Comparison of ENCODE assay signal across 26 mouse cellular contexts in genomic region chr2:146594212-146594611, GRCm38 (mm10).
A peak's percentile ranks its signal among the peaks of the same experiment; 100 is the strongest.
DNase-seq lines count a peak whose midpoint lies in the region; ATAC-seq and TF ChIP-seq lines count a peak whose summit lies in the region.
"Had no signal": no experiment of that assay in that cellular context is flagged by ENCODE, and none has a peak within 500 bp of the region (broad histone marks: within the 10 kb centered on the region; RNA-seq: fewer than 3 reads in every experiment).

No protein-coding gene starts in this region.

- no peaks in the 10 kb centered on the region for H3K36me3 ChIP-seq in forebrain, embryonic 14.5 days (ENCODE audit: control insufficient read depth, insufficient read depth, low read length)
- H3K36me3 ChIP-seq in forebrain, embryonic 10.5 days (replicated peaks): no peaks in the 10 kb centered on the region
- H3K36me3 ChIP-seq in forebrain, postnatal 0 days (ENCODE audit: insufficient read depth): no peaks in the 10 kb centered on the region
- H3K36me3 ChIP-seq in forebrain, embryonic 13.5 days (ENCODE audit: poor library complexity, severe bottlenecking): no peaks in the 10 kb centered on the region
- H3K36me3 ChIP-seq in neural tube, embryonic 14.5 days (ENCODE audit: control insufficient read depth, insufficient read depth, low read length): no peaks in the 10 kb centered on the region
- no peaks in the 10 kb centered on the region for H3K36me3 ChIP-seq in neural tube, embryonic 15.5 days
- H3K36me3 ChIP-seq: embryonic facial prominence, embryonic 10.5 days; embryonic facial prominence, embryonic 13.5 days; heart, embryonic 13.5 days; hindbrain, embryonic 12.5 days; hindbrain, embryonic 15.5 days had no signal

- TF ChIP-seq CTCF in forebrain, postnatal 0 days (IDR thresholded peaks at IDR 0.05; ENCODE audit: low read depth): no peak

- H3K4me3 ChIP-seq in forebrain, embryonic 14.5 days (ENCODE audit: low read depth, low read length): no peak overlapping the region
- no peak overlapping the region for H3K4me3 ChIP-seq in forebrain, embryonic 10.5 days
- H3K4me3 ChIP-seq in forebrain, postnatal 0 days (ENCODE audit: low read depth, low read length): no peak overlapping the region
- H3K4me3 ChIP-seq in forebrain, embryonic 13.5 days: no peak overlapping the region
- H3K4me3 ChIP-seq in neural tube, embryonic 14.5 days (ENCODE audit: low read depth, low read length): no peak overlapping the region
- H3K4me3 ChIP-seq in neural tube, embryonic 15.5 days (replicated peaks): no peak overlapping the region
- H3K4me3 ChIP-seq: embryonic facial prominence, embryonic 10.5 days; embryonic facial prominence, embryonic 13.5 days; erythroblast, embryonic 14.5 days; gastrocnemius, adult 2 months; heart, embryonic 13.5 days; hindbrain, embryonic 12.5 days; hindbrain, embryonic 15.5 days had no signal

- no peak for ATAC-seq in forebrain, embryonic 14.5 days
- ATAC-seq in forebrain, postnatal 0 days: peak; percentile 48; the same call in 1 of the 2 replicates
- no peak for ATAC-seq in forebrain, embryonic 13.5 days
- peak; percentile 49; the same call in 1 of the 2 replicates for ATAC-seq in neural tube, embryonic 14.5 days (ENCODE audit: low read depth)
- no peak for ATAC-seq in neural tube, embryonic 15.5 days (ENCODE audit: low FRiP score)
- ATAC-seq: activated CD4-positive, CD25-positive, alpha-beta regulatory T cell, adult 4 months; intestine, postnatal 0 days had no signal

- H3K9ac ChIP-seq in forebrain, embryonic 14.5 days (ENCODE audit: low read length): no peak overlapping the region
- no peak overlapping the region for H3K9ac ChIP-seq in forebrain, postnatal 0 days
- no peak overlapping the region for H3K9ac ChIP-seq in forebrain, embryonic 13.5 days
- H3K9ac ChIP-seq in neural tube, embryonic 14.5 days (replicated peaks; ENCODE audit: low read depth, low read length): no peak overlapping the region
- no peak overlapping the region for H3K9ac ChIP-seq in neural tube, embryonic 15.5 days (replicated peaks)
- H3K9ac ChIP-seq: embryonic facial prominence, embryonic 13.5 days; heart, embryonic 13.5 days; hindbrain, embryonic 12.5 days; hindbrain, embryonic 15.5 days had no signal

- no peak overlapping the region for H3K27ac ChIP-seq in forebrain, embryonic 14.5 days (ENCODE audit: low read depth, low read length)
- H3K27ac ChIP-seq in forebrain, embryonic 10.5 days: no peak overlapping the region
- no peak overlapping the region for H3K27ac ChIP-seq in forebrain, postnatal 0 days (ENCODE audit: low read depth, low read length)
- H3K27ac ChIP-seq in forebrain, embryonic 13.5 days: no peak overlapping the region
- H3K27ac ChIP-seq in neural tube, embryonic 14.5 days (ENCODE audit: low read depth, low read length): no peak overlapping the region
- peak overlapping the region; percentile 38; the same call in 1 of the 2 replicates for H3K27ac ChIP-seq in neural tube, embryonic 15.5 days (replicated peaks)
- H3K27ac ChIP-seq: embryonic facial prominence, embryonic 10.5 days; embryonic facial prominence, embryonic 13.5 days; gastrocnemius, adult 2 months; heart, embryonic 13.5 days; hindbrain, embryonic 12.5 days; hindbrain, embryonic 15.5 days had no signal

- no peaks in the 10 kb centered on the region for H3K4me1 ChIP-seq in forebrain, embryonic 14.5 days (ENCODE audit: control insufficient read depth, insufficient read depth, low read length)
- H3K4me1 ChIP-seq in forebrain, embryonic 10.5 days: no peaks in the 10 kb centered on the region
- no peaks in the 10 kb centered on the region for H3K4me1 ChIP-seq in forebrain, postnatal 0 days (ENCODE audit: insufficient read depth)
- no peaks in the 10 kb centered on the region for H3K4me1 ChIP-seq in forebrain, embryonic 13.5 days
- no peaks in the 10 kb centered on the region for H3K4me1 ChIP-seq in neural tube, embryonic 14.5 days (ENCODE audit: control insufficient read depth, insufficient read depth, low read length)
- no peaks in the 10 kb centered on the region for H3K4me1 ChIP-seq in neural tube, embryonic 15.5 days
- H3K4me1 ChIP-seq: embryonic facial prominence, embryonic 10.5 days; embryonic facial prominence, embryonic 13.5 days; hindbrain, embryonic 12.5 days; hindbrain, embryonic 15.5 days had no signal

- H3K9me3 ChIP-seq in forebrain, embryonic 14.5 days (replicated peaks; ENCODE audit: control insufficient read depth, low read length): no peaks in the 10 kb centered on the region
- no peaks in the 10 kb centered on the region for H3K9me3 ChIP-seq in forebrain, embryonic 10.5 days
- no peaks in the 10 kb centered on the region for H3K9me3 ChIP-seq in forebrain, postnatal 0 days (ENCODE audit: low read length)
- H3K9me3 ChIP-seq in forebrain, embryonic 13.5 days (replicated peaks): no peaks in the 10 kb centered on the region
- H3K9me3 ChIP-seq in neural tube, embryonic 14.5 days (ENCODE audit: control insufficient read depth, low read length): no peaks in the 10 kb centered on the region
- no peaks in the 10 kb centered on the region for H3K9me3 ChIP-seq in neural tube, embryonic 15.5 days (replicated peaks)
- H3K9me3 ChIP-seq: embryonic facial prominence, embryonic 10.5 days; embryonic facial prominence, embryonic 13.5 days; heart, embryonic 13.5 days; hindbrain, embryonic 12.5 days; hindbrain, embryonic 15.5 days had no signal

- no peak overlapping the region for H3K4me2 ChIP-seq in forebrain, embryonic 14.5 days (ENCODE audit: low read length)
- no peak overlapping the region for H3K4me2 ChIP-seq in forebrain, postnatal 0 days (ENCODE audit: low read depth)
- no peak overlapping the region for H3K4me2 ChIP-seq in forebrain, embryonic 13.5 days
- no peak overlapping the region for H3K4me2 ChIP-seq in neural tube, embryonic 14.5 days (ENCODE audit: low read depth, low read length)
- no peak overlapping the region for H3K4me2 ChIP-seq in neural tube, embryonic 15.5 days
- H3K4me2 ChIP-seq: embryonic facial prominence, embryonic 13.5 days; heart, embryonic 13.5 days; hindbrain, embryonic 12.5 days; hindbrain, embryonic 15.5 days had no signal

- intact Hi-C loops in gastrocnemius, postnatal 36 days (cut with DNase I): no loop called here

- WGBS in forebrain, embryonic 14.5 days: 63% methylated on average over 4 of the region's 4 CpGs
- WGBS in forebrain, embryonic 10.5 days: 90% methylated on average over 4 of the region's 4 CpGs
- WGBS in forebrain, postnatal 0 days: 42% methylated on average over 4 of the region's 4 CpGs
- WGBS in forebrain, embryonic 13.5 days: 64% methylated on average over 4 of the region's 4 CpGs
- WGBS in neural tube, embryonic 14.5 days: 26% methylated on average over 4 of the region's 4 CpGs
- WGBS in neural tube, embryonic 15.5 days: 31% methylated on average over 4 of the region's 4 CpGs

- DNase-seq in forebrain, embryonic 14.5 days (ENCODE audit: low spot score): peak; percentile 31
- DNase-seq in forebrain, embryonic 10.5 days (ENCODE audit: extremely low spot score, low spot score): no peak
- DNase-seq in forebrain, postnatal 0 days: no peak
- DNase-seq in neural tube, embryonic 10.5 days (ENCODE audit: extremely low spot score, low spot score): no peak
- DNase-seq in gastrocnemius, postnatal 36 days: no peak
- DNase-seq: adrenal gland, adult 8-10 months; adrenal gland, postnatal 36 days; cerebellum, adult 11-12 months; cerebellum, adult 8-10 months; cerebellum, postnatal 10 days; cerebellum, postnatal 36 days; embryo, embryonic 11 days; gastrocnemius, adult 2 months; gastrocnemius, postnatal 14 days; kidney, adult 2 months had no signal

- H3K27me3 ChIP-seq in forebrain, embryonic 14.5 days (replicated peaks; ENCODE audit: control insufficient read depth, insufficient read depth, low read length): no peaks in the 10 kb centered on the region
- H3K27me3 ChIP-seq in forebrain, embryonic 10.5 days (ENCODE audit: poor library complexity, severe bottlenecking): no peaks in the 10 kb centered on the region
- no peaks in the 10 kb centered on the region for H3K27me3 ChIP-seq in forebrain, postnatal 0 days (ENCODE audit: insufficient read depth, low read length)
- no peaks in the 10 kb centered on the region for H3K27me3 ChIP-seq in forebrain, embryonic 13.5 days
- H3K27me3 ChIP-seq in neural tube, embryonic 14.5 days (ENCODE audit: control insufficient read depth, insufficient read depth, low read length): no peaks in the 10 kb centered on the region
- H3K27me3 ChIP-seq in neural tube, embryonic 15.5 days (replicated peaks): no peaks in the 10 kb centered on the region
- H3K27me3 ChIP-seq: embryonic facial prominence, embryonic 13.5 days; heart, embryonic 13.5 days; hindbrain, embryonic 12.5 days; hindbrain, embryonic 15.5 days had no signal

Comparison
In these comparisons a context has a peak if more than half of its experiments do, and no peak if none do; other contexts are left out.
1. ATAC-seq: peak in forebrain, postnatal 0 days (single experiment) and neural tube, embryonic 14.5 days (single experiment); none in forebrain, embryonic 14.5 days (single experiment), forebrain, embryonic 13.5 days (single experiment) and neural tube, embryonic 15.5 days (single experiment).